Comparison of ENCODE assay signal across 27 mouse cellular contexts in the genomic region with DNA sequence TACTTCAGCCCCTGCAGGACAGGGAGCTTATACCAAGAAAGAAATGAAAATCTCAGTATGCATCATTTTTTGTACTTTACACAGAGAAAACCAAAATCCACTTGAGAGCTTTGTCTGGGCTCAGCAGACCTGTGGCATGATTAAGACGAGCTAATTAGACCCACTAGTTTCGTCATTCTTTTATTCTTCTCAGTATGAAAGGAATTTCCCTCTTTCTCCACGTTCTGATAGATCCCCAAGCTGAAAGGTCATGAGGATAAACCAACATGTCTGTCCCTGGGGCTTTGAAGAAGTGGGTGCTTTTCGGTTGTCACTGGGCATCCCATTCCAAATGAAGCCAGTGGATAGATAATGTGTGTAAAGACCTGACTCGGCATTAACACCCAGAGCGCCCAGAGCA. TPM values are rescaled to one million over a fixed set of nuclear protein-coding genes. Genes with fewer than 3 reads are reported as not detected.
DNase-seq lines count a peak whose midpoint lies in the region; ATAC-seq and TF ChIP-seq lines count a peak whose summit lies in the region.
"Had no signal": no experiment of that assay in that cellular context is flagged by ENCODE, and none has a peak within 500 bp of the region (broad histone marks: within the 10 kb centered on the region; RNA-seq: fewer than 3 reads in every experiment).

No protein-coding gene starts in this region.

- 0 out of 2 replicates have a peak, but pooled peaks have one; percentile 2 for ATAC-seq in lung, postnatal 0 days
- no peak for ATAC-seq in stomach, embryonic 14.5 days (ENCODE audit: insufficient number of reproducible peaks, insufficient read depth, low FRiP score, low read depth)
- no peak for ATAC-seq in stomach, postnatal 0 days (ENCODE audit: low FRiP score, low TSS enrichment)
- ATAC-seq: activated CD4-positive, CD25-positive, alpha-beta regulatory T cell, adult 4 months; inflammation-experienced regulatory T-cells, adult 6 months had no signal

- no peaks in the 10 kb centered on the region for H3K36me3 ChIP-seq in kidney, adult 2 months (ENCODE audit: control insufficient read depth, insufficient read depth, low read length)
- no peaks in the 10 kb centered on the region for H3K36me3 ChIP-seq in lung, postnatal 0 days (ENCODE audit: insufficient read depth, low read length)
- H3K36me3 ChIP-seq in stomach, embryonic 14.5 days (ENCODE audit: control insufficient read depth, insufficient read depth, low read length), result no peaks in the 10 kb centered on the region
- no peaks in the 10 kb centered on the region for H3K36me3 ChIP-seq in stomach, postnatal 0 days (ENCODE audit: control insufficient read depth, insufficient read depth, low read length)
- H3K36me3 ChIP-seq: embryonic facial prominence, embryonic 10.5 days; embryonic facial prominence, embryonic 15.5 days; heart, embryonic 13.5 days; limb, embryonic 12.5 days; liver, embryonic 15.5 days had no signal

- H3K27ac ChIP-seq in kidney, adult 2 months (ENCODE audit: insufficient read depth, low read depth, low read length), result peak overlapping the region; percentile 52; the same call in 1 of the 2 replicates
- peak overlapping the region; percentile 40 for H3K27ac ChIP-seq in lung, postnatal 0 days (ENCODE audit: low read length)
- H3K27ac ChIP-seq in stomach, embryonic 14.5 days (ENCODE audit: low read length), result peak overlapping the region; percentile 33; the same call in 1 of the 2 replicates
- H3K27ac ChIP-seq in stomach, postnatal 0 days (replicated peaks), result no peak overlapping the region
- H3K27ac ChIP-seq: embryonic facial prominence, embryonic 10.5 days; embryonic facial prominence, embryonic 15.5 days; heart, embryonic 13.5 days; hindbrain, embryonic 15.5 days; layer of hippocampus, adult 2 months; left cerebral cortex, adult 2 months; limb, embryonic 12.5 days; liver, embryonic 15.5 days; macrophage had no signal

- H3K9ac ChIP-seq in lung, postnatal 0 days (replicated peaks; ENCODE audit: low read depth), result no peak overlapping the region
- no peak overlapping the region for H3K9ac ChIP-seq in stomach, embryonic 14.5 days (replicated peaks; ENCODE audit: low read depth, low read length)
- H3K9ac ChIP-seq in stomach, postnatal 0 days (ENCODE audit: low read length), result no peak overlapping the region
- H3K9ac ChIP-seq: embryonic facial prominence, embryonic 15.5 days; heart, embryonic 13.5 days; hindbrain, embryonic 15.5 days; limb, embryonic 12.5 days; liver, embryonic 15.5 days had no signal

- no peak for TF ChIP-seq CTCF in kidney, adult 2 months (conservative IDR thresholded peaks at IDR 0.05; ENCODE audit: insufficient read depth, insufficient read length, low read depth, low read length)
- no peak for TF ChIP-seq CTCF in lung, postnatal 0 days (IDR thresholded peaks at IDR 0.05)
- no peak for TF ChIP-seq CTCF in stomach, postnatal 0 days (IDR thresholded peaks at IDR 0.05; ENCODE audit: low read depth)

- WGBS in kidney, adult 2 months, result 55% methylated on average over 6 of the region's 6 CpGs
- WGBS in lung, postnatal 0 days, result 42% methylated on average over 6 of the region's 6 CpGs
- WGBS in stomach, embryonic 14.5 days, result 56% methylated on average over 6 of the region's 6 CpGs
- WGBS in stomach, postnatal 0 days, result 59% methylated on average over 6 of the region's 6 CpGs

- no peak for TF ChIP-seq EP300 in lung, postnatal 0 days (IDR thresholded peaks at IDR 0.05)
- TF ChIP-seq EP300 in stomach, postnatal 0 days (optimal IDR thresholded peaks at IDR 0.05), result no peak

- no peak overlapping the region for H3K4me3 ChIP-seq in kidney, adult 2 months (ENCODE audit: insufficient read depth, low read depth, low read length)
- no peak overlapping the region for H3K4me3 ChIP-seq in lung, postnatal 0 days (ENCODE audit: low read depth, low read length)
- no peak overlapping the region for H3K4me3 ChIP-seq in stomach, embryonic 14.5 days (ENCODE audit: low read depth, low read length)
- H3K4me3 ChIP-seq in stomach, postnatal 0 days (ENCODE audit: low read depth, low read length), result no peak overlapping the region
- H3K4me3 ChIP-seq: embryonic facial prominence, embryonic 10.5 days; embryonic facial prominence, embryonic 15.5 days; heart, embryonic 13.5 days; hindbrain, embryonic 15.5 days; layer of hippocampus, adult 2 months; left cerebral cortex, adult 2 months; limb, embryonic 12.5 days; liver, embryonic 15.5 days; myocyte had no signal

- H3K4me2 ChIP-seq in lung, postnatal 0 days (replicated peaks; ENCODE audit: low read depth, low read length), result no peak overlapping the region
- no peak overlapping the region for H3K4me2 ChIP-seq in stomach, embryonic 14.5 days (replicated peaks; ENCODE audit: low read depth, low read length)
- no peak overlapping the region for H3K4me2 ChIP-seq in stomach, postnatal 0 days (replicated peaks; ENCODE audit: low read depth)
- H3K4me2 ChIP-seq: embryonic facial prominence, embryonic 15.5 days; heart, embryonic 13.5 days; hindbrain, embryonic 15.5 days; limb, embryonic 12.5 days; liver, embryonic 15.5 days had no signal

- no peak for DNase-seq in kidney, adult 2 months
- DNase-seq in kidney, postnatal 36 days, result no peak
- DNase-seq in lung, postnatal 0 days (ENCODE audit: low spot score), result no peak
- no peak for DNase-seq in lung, postnatal 4 days
- DNase-seq in stomach, postnatal 0 days (ENCODE audit: low spot score), result no peak
- no peak for DNase-seq in frontal cortex, postnatal 10 days (ENCODE audit: low spot score in 2 of 2)
- DNase-seq: adrenal gland, adult 2 months; B cell, adult 2 months; cerebellum, adult 8-10 months; cerebellum, postnatal 25 days; heart, postnatal 10 days; right cerebral cortex, adult 18-20 months; spleen, adult 18-20 months; thymus, postnatal 4 days had no signal

- H3K27me3 ChIP-seq in kidney, adult 2 months (replicated peaks; ENCODE audit: control insufficient read depth, insufficient read depth, low read length), result no peaks in the 10 kb centered on the region
- H3K27me3 ChIP-seq in lung, postnatal 0 days (replicated peaks; ENCODE audit: insufficient read depth, low read length), result no peaks in the 10 kb centered on the region
- no peaks in the 10 kb centered on the region for H3K27me3 ChIP-seq in stomach, embryonic 14.5 days (ENCODE audit: control insufficient read depth, insufficient read depth, low read length)
- no peaks in the 10 kb centered on the region for H3K27me3 ChIP-seq in stomach, postnatal 0 days (ENCODE audit: control insufficient read depth, insufficient read depth, low read length)
- H3K27me3 ChIP-seq: embryonic facial prominence, embryonic 15.5 days; heart, embryonic 13.5 days; hindbrain, embryonic 15.5 days; limb, embryonic 12.5 days; liver, embryonic 15.5 days had no signal

- no peaks in the 10 kb centered on the region for H3K4me1 ChIP-seq in kidney, adult 2 months (ENCODE audit: control insufficient read depth, insufficient read depth, low read length)
- H3K4me1 ChIP-seq in lung, postnatal 0 days (ENCODE audit: insufficient read depth, low read depth, low read length), result no peaks in the 10 kb centered on the region
- 0 out of 2 replicates have a peak, but pooled peaks cover 4% of the 10 kb centered on the region for H3K4me1 ChIP-seq in stomach, embryonic 14.5 days (ENCODE audit: control insufficient read depth, insufficient read depth, low read length)
- H3K4me1 ChIP-seq in stomach, postnatal 0 days (replicated peaks; ENCODE audit: control insufficient read depth, insufficient read depth), result no peaks in the 10 kb centered on the region
- H3K4me1 ChIP-seq: embryonic facial prominence, embryonic 10.5 days; embryonic facial prominence, embryonic 15.5 days; hindbrain, embryonic 15.5 days; limb, embryonic 12.5 days; liver, embryonic 15.5 days had no signal

- no peaks in the 10 kb centered on the region for H3K9me3 ChIP-seq in lung, postnatal 0 days (ENCODE audit: low read length)
- H3K9me3 ChIP-seq in stomach, embryonic 14.5 days (ENCODE audit: control insufficient read depth, low read depth, low read length), result no peaks in the 10 kb centered on the region
- no peaks in the 10 kb centered on the region for H3K9me3 ChIP-seq in stomach, postnatal 0 days (ENCODE audit: control insufficient read depth, low read length)
- H3K9me3 ChIP-seq: embryonic facial prominence, embryonic 10.5 days; embryonic facial prominence, embryonic 15.5 days; heart, embryonic 13.5 days; limb, embryonic 12.5 days; liver, embryonic 15.5 days had no signal

- TF ChIP-seq POLR2A in kidney, adult 2 months (IDR thresholded peaks at IDR 0.05; ENCODE audit: low read depth, low read length), result no peak

RNA-seq across cellular contexts. Expression of gene Pid1, which starts 53.3 kb away (rescaled TPM):
- 6.7 and 8.5 TPM in 2 replicates for polyA plus RNA-seq in kidney, adult 2 months (2012; rRNA removed)
- polyA plus RNA-seq in lung, postnatal 0 days (2015; fragmentation: Nextera tagmentation; extraction: Ambion mirVana), result 20.8 and 23.6 TPM in 2 replicates
- 16.7 and 19.5 TPM in 2 replicates for polyA plus RNA-seq in stomach, embryonic 14.5 days (2014; fragmentation: Nextera tagmentation; extraction: Ambion mirVana)
- polyA plus RNA-seq in stomach, postnatal 0 days (2015; fragmentation: Nextera tagmentation; extraction: Ambion mirVana), result 13.5 and 15.8 TPM in 2 replicates
